Mouse (Mus musculus): ENCODE measurements around the gene Mgll. TPM values are rescaled to one million over a fixed set of nuclear protein-coding genes. Genes with fewer than 3 reads are reported as not detected.
A peak's percentile ranks its signal among the peaks of the same experiment; 100 is the strongest.

Gene Mgll
- polyA plus RNA-seq, 1 experiment from 2014 or later: 104 TPM

GRCm38 (mm10) chr6:88839135-88839970 is 115.1 kb downstream of the Mgll start:
- no peak for ATAC-seq (ENCODE audit: insufficient number of reproducible peaks, insufficient read depth, low FRiP score, low read depth)

DNA sequence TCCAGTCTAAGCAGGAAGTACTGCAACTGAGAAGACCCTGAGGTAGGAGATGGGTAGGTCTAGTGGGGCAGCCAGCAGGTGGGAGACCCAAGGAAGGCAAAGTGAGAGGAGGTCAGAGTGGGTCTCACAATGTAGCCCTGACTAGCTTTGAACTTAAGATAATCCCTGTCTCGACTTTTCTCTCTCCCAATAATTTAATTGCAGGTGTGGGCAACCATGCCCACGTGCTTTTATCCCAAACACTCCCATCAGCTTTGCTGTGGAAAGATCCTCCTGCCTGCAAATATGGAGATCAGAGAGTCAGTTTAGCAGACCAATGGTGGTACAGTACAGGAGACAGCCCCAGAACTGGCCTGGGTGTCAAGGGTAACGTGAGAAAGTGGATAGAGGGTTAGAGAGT is 116.0 kb downstream of the Mgll start:
- Histone ChIP-seq H3K27ac (ENCODE audit: low read length) (no peak overlapping the region), H3K4me2 (replicated peaks; ENCODE audit: low read depth, low read length) (no peak overlapping the region), H3K9me3 (ENCODE audit: control insufficient read depth, low read depth, low read length) (no peaks in the 10 kb centered on the region), H3K4me1 (ENCODE audit: control insufficient read depth, insufficient read depth, low read length) (peaks cover 17% of the 10 kb centered on the region), H3K36me3 (ENCODE audit: control insufficient read depth, insufficient read depth, low read length) (peaks cover 27% of the 10 kb centered on the region), H3K9ac (replicated peaks; ENCODE audit: low read depth, low read length) (no peak overlapping the region), H3K4me3 (ENCODE audit: low read depth, low read length) (no peak overlapping the region), H3K27me3 (ENCODE audit: control insufficient read depth, insufficient read depth, low read length) (no peaks in the 10 kb centered on the region)
- ATAC-seq (ENCODE audit: insufficient number of reproducible peaks, insufficient read depth, low FRiP score, low read depth): no peak
- 70% methylated on average over 3 of the region's 3 CpGs for WGBS

More at GRCm38 (mm10) chr6:88839135-88839970, 115.1 kb downstream of the Mgll start:
- Histone ChIP-seq H3K4me1 (ENCODE audit: control insufficient read depth, insufficient read depth, low read length) (peaks cover 17% of the 10 kb centered on the region), H3K9me3 (ENCODE audit: control insufficient read depth, low read depth, low read length) (no peaks in the 10 kb centered on the region), H3K27me3 (ENCODE audit: control insufficient read depth, insufficient read depth, low read length) (no peaks in the 10 kb centered on the region), H3K9ac (replicated peaks; ENCODE audit: low read depth, low read length) (no peak overlapping the region), H3K27ac (ENCODE audit: low read length) (no peak overlapping the region), H3K36me3 (ENCODE audit: control insufficient read depth, insufficient read depth, low read length) (peaks cover 27% of the 10 kb centered on the region), H3K4me3 (ENCODE audit: low read depth, low read length) (no peak overlapping the region), H3K4me2 (replicated peaks; ENCODE audit: low read depth, low read length) (no peak overlapping the region)
- 83% methylated on average over 26 of the region's 26 CpGs for WGBS

- ATAC-seq (ENCODE audit: insufficient number of reproducible peaks, insufficient read depth, low FRiP score, low read depth): no peak
- no peaks in the 10 kb centered on the region for H3K27me3 ChIP-seq (ENCODE audit: control insufficient read depth, insufficient read depth, low read length)
- peaks cover 17% of the 10 kb centered on the region for H3K4me1 ChIP-seq (ENCODE audit: control insufficient read depth, insufficient read depth, low read length)
- peak overlapping the region; percentile 73 for H3K9ac ChIP-seq (replicated peaks; ENCODE audit: low read depth, low read length)
- 60% methylated on average over 9 of the region's 9 CpGs for WGBS
- H3K27ac ChIP-seq (ENCODE audit: low read length): peak overlapping the region; percentile 75
- H3K36me3 ChIP-seq (ENCODE audit: control insufficient read depth, insufficient read depth, low read length): peaks cover 21% of the 10 kb centered on the region
- peak overlapping the region; percentile 80 for H3K4me3 ChIP-seq (ENCODE audit: low read depth, low read length)
- peak overlapping the region; percentile 85 for H3K4me2 ChIP-seq (replicated peaks; ENCODE audit: low read depth, low read length)
- no peaks in the 10 kb centered on the region for H3K9me3 ChIP-seq (ENCODE audit: control insufficient read depth, low read depth, low read length)
Measured at GRCm38 (mm10) chr6:88840791-88841513, 116.7 kb downstream of the Mgll start.

- Histone ChIP-seq H3K4me3 (ENCODE audit: low read depth, low read length) (peak overlapping the region; percentile 80), H3K27ac (ENCODE audit: low read length) (peak overlapping the region; percentile 75), H3K27me3 (ENCODE audit: control insufficient read depth, insufficient read depth, low read length) (no peaks in the 10 kb centered on the region), H3K4me2 (replicated peaks; ENCODE audit: low read depth, low read length) (peak overlapping the region; percentile 85), H3K9me3 (ENCODE audit: control insufficient read depth, low read depth, low read length) (no peaks in the 10 kb centered on the region), H3K4me1 (ENCODE audit: control insufficient read depth, insufficient read depth, low read length) (peaks cover 17% of the 10 kb centered on the region), H3K36me3 (ENCODE audit: control insufficient read depth, insufficient read depth, low read length) (peaks cover 18% of the 10 kb centered on the region), H3K9ac (replicated peaks; ENCODE audit: low read depth, low read length) (peak overlapping the region; percentile 73)
- under 1% methylated on average over 22 of the region's 22 CpGs for WGBS
- no peak for ATAC-seq (ENCODE audit: insufficient number of reproducible peaks, insufficient read depth, low FRiP score, low read depth)
Measured at GRCm38 (mm10) chr6:88841514-88841780, 117.2 kb downstream of the Mgll start.

GRCm38 (mm10) chr6:88841781-88842689 is 117.8 kb downstream of the Mgll start, which contains the start of gene Abtb1:
Gene Abtb1, minus strand, starts transcription at chr6:88841984.
- Histone ChIP-seq H3K9me3 (ENCODE audit: control insufficient read depth, low read depth, low read length) (no peaks in the 10 kb centered on the region), H3K9ac (replicated peaks; ENCODE audit: low read depth, low read length) (peak within 1 kb of the TSS; percentile 80), H3K4me2 (replicated peaks; ENCODE audit: low read depth, low read length) (peak within 1 kb of the TSS; percentile 85), H3K4me1 (ENCODE audit: control insufficient read depth, insufficient read depth, low read length) (peaks cover 17% of the 10 kb centered on the region), H3K27ac (ENCODE audit: low read length) (peak within 1 kb of the TSS; percentile 77), H3K4me3 (ENCODE audit: low read depth, low read length) (peak within 1 kb of the TSS; percentile 80), H3K27me3 (ENCODE audit: control insufficient read depth, insufficient read depth, low read length) (no peaks in the 10 kb centered on the region), H3K36me3 (ENCODE audit: control insufficient read depth, insufficient read depth, low read length) (peaks cover 18% of the 10 kb centered on the region)
- ATAC-seq (ENCODE audit: insufficient number of reproducible peaks, insufficient read depth, low FRiP score, low read depth): peak; percentile 97
- under 1% methylated on average over 67 of the region's 72 CpGs for WGBS

DNA sequence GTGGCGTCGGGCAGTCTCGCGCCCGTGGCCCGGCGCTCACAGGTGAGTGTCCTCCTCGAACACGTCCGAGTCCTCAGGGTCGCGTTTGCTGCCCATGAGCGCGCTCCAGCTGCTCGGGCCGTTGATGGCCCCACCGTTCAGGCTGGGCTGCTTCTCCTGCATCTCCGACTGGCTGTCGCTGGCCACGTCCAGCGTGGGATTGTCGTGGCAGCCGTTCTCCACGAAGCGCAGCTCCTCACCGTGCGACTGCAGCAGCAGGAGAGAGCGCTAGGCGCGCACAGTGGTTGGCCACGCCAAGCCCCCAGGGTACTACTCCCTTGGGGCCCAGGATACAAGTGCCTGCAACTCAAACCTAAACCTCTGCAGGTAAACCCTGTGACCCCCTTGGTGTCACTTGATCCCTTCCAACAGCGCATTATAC is 118.5 kb downstream of the Mgll start:
- Histone ChIP-seq H3K36me3 (ENCODE audit: control insufficient read depth, insufficient read depth, low read length) (peaks cover 18% of the 10 kb centered on the region), H3K4me1 (ENCODE audit: control insufficient read depth, insufficient read depth, low read length) (peaks cover 17% of the 10 kb centered on the region), H3K27me3 (ENCODE audit: control insufficient read depth, insufficient read depth, low read length) (no peaks in the 10 kb centered on the region), H3K9me3 (ENCODE audit: control insufficient read depth, low read depth, low read length) (no peaks in the 10 kb centered on the region), H3K27ac (ENCODE audit: low read length) (peak overlapping the region; percentile 77), H3K4me2 (replicated peaks; ENCODE audit: low read depth, low read length) (peak overlapping the region; percentile 81), H3K9ac (replicated peaks; ENCODE audit: low read depth, low read length) (peak overlapping the region; percentile 80), H3K4me3 (ENCODE audit: low read depth, low read length) (peak overlapping the region; percentile 80)
- ATAC-seq (ENCODE audit: insufficient number of reproducible peaks, insufficient read depth, low FRiP score, low read depth): peak; percentile 1; the same call in 1 of the 2 replicates
- 1% methylated on average over 30 of the region's 32 CpGs for WGBS

GRCm38 (mm10) chr6:88843241-88843640 is 119.0 kb downstream of the Mgll start:
- peak overlapping the region; percentile 81 for H3K4me2 ChIP-seq (replicated peaks; ENCODE audit: low read depth, low read length)
- WGBS: 74% methylated on average over 7 of the region's 7 CpGs
- peaks cover 13% of the 10 kb centered on the region for H3K36me3 ChIP-seq (ENCODE audit: control insufficient read depth, insufficient read depth, low read length)
- no peaks in the 10 kb centered on the region for H3K27me3 ChIP-seq (ENCODE audit: control insufficient read depth, insufficient read depth, low read length)
- H3K9me3 ChIP-seq (ENCODE audit: control insufficient read depth, low read depth, low read length): no peaks in the 10 kb centered on the region
- peaks cover 17% of the 10 kb centered on the region for H3K4me1 ChIP-seq (ENCODE audit: control insufficient read depth, insufficient read depth, low read length)
- no peak for ATAC-seq (ENCODE audit: insufficient number of reproducible peaks, insufficient read depth, low FRiP score, low read depth)
- H3K9ac ChIP-seq (replicated peaks; ENCODE audit: low read depth, low read length): peak overlapping the region; percentile 80; the same call in 1 of the 2 replicates
- no peak overlapping the region for H3K27ac ChIP-seq (ENCODE audit: low read length)
- H3K4me3 ChIP-seq (ENCODE audit: low read depth, low read length): peak overlapping the region; percentile 80
